Mouse (Mus musculus) liver, embryonic 11.5 days (tissue): ENCODE data around the gene Tmem203. TPM values are rescaled to one million over a fixed set of nuclear protein-coding genes. Genes with fewer than 3 reads are reported as not detected.

Experiments
- ATAC-seq: fragments of 200-750 bp; cut with Nextera tagmentation; replicated peaks from 2 replicates; pipeline ENCODE4 v1.8.0; 2017; ENCODE audit warnings: moderate number of reproducible peaks, mild to moderate bottlenecking, moderate TSS enrichment, moderate library complexity; ENCODE audit not compliant: low FRiP score
- DNase-seq: peaks from one replicate; pipeline ENCODE4 v3.0.0-alpha.2; 2017; ENCODE audit warnings: low spot score
- H3K27ac ChIP-seq: fragments of 300-500 bp; sonication (generic); 2 replicates; pipeline ENCODE4 v1.5.1; 2014; ENCODE audit warnings: mild to moderate bottlenecking, low read depth, low read length, control low read depth
- H3K27me3 ChIP-seq: fragments of 300-500 bp; sonication (generic); replicated peaks from 2 replicates; pipeline ENCODE4 v1.6.1; 2014; ENCODE audit warnings: low read length, mixed read lengths; ENCODE audit not compliant: control insufficient read depth, insufficient read depth
- H3K36me3 ChIP-seq: fragments of 300-500 bp; sonication (generic); 2 replicates; pipeline ENCODE4 v1.6.1; 2014; ENCODE audit warnings: mild to moderate bottlenecking, low read length, moderate library complexity, mixed read lengths; ENCODE audit not compliant: control insufficient read depth, insufficient read depth
- H3K4me1 ChIP-seq: fragments of 300-500 bp; sonication (generic); replicated peaks from 2 replicates; pipeline ENCODE4 v1.6.1; 2014; ENCODE audit warnings: low read length, mixed read lengths; ENCODE audit not compliant: control insufficient read depth, insufficient read depth
- H3K4me2 ChIP-seq: fragments of 300-500 bp; sonication (generic); 2 replicates; pipeline ENCODE4 v1.6.1; 2014; ENCODE audit warnings: mild to moderate bottlenecking, control low read depth, moderate library complexity
- H3K4me3 ChIP-seq: fragments of 300-500 bp; sonication (generic); 2 replicates; pipeline ENCODE4 v1.5.1; 2014; ENCODE audit warnings: low read depth, low read length, control low read depth
- H3K9ac ChIP-seq: fragments of 300-500 bp; sonication (generic); 2 replicates; pipeline ENCODE4 v1.6.1; 2014; ENCODE audit warnings: low read depth, low read length, control low read depth
- H3K9me3 ChIP-seq: fragments of 300-500 bp; sonication (generic); 2 replicates; pipeline ENCODE4 v1.6.1; 2016; ENCODE audit warnings: low read length, inconsistent platforms, mixed read lengths; ENCODE audit not compliant: control insufficient read depth
- WGBS: fragments of 180-500 bp; shearing (Covaris S2); extraction: QIAGEN DNeasy Blood & Tissue Kit; methylation state at CpG from one replicate; pipeline ENCODE4 v1.1.7; 2014; 5-methylcytosine and 5-hydroxymethylcytosine counted together
- polyA plus RNA-seq: library from polyadenylated mRNA; unstranded; fragments of >200 nt; fragmentation: Nextera tagmentation; extraction: Ambion mirVana; gene quantifications from 2 replicates; pipeline ENCODE4 v1.2.1, GENCODE M21; 2014

Tmem203 gene
- polyA plus RNA-seq, 1 experiment from 2014 or later: 15.2 TPM

DNA sequence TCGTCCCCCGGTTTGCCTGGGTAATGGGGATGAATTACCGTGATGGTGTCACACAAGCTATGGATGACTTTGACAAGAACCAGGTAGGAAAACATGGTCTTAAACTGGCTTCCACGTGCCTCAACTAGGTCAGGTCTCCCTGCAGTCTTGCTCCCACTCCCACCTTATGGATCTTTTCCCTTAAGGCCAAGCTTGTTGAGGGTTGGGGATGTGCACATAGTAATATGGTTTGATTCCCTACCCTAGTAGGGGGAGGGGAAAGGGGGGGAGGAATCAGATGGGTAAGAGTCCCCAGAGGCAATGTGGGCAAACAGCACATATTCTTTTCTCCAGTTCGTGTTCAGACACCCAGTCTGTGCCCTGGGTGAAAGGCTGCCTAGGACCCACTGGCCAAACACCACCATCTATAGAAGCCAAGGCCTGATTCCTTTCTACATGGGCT lies 33.9 kb upstream of the Tmem203 start:
- Histone ChIP-seq H3K9me3 (no peaks in the 10 kb centered on the region), H3K27ac (no peak overlapping the region), H3K36me3 (peaks cover 9% of the 10 kb centered on the region), H3K4me3 (no peak overlapping the region; the same call in 1 of the 2 replicates), H3K9ac (no peak overlapping the region), H3K4me1 (peaks cover 6% of the 10 kb centered on the region), H3K27me3 (no peaks in the 10 kb centered on the region), H3K4me2 (no peak overlapping the region)
- WGBS: 62% methylated on average over 5 of the region's 5 CpGs
- ATAC-seq (no peak), DNase-seq (no peak)

DNA sequence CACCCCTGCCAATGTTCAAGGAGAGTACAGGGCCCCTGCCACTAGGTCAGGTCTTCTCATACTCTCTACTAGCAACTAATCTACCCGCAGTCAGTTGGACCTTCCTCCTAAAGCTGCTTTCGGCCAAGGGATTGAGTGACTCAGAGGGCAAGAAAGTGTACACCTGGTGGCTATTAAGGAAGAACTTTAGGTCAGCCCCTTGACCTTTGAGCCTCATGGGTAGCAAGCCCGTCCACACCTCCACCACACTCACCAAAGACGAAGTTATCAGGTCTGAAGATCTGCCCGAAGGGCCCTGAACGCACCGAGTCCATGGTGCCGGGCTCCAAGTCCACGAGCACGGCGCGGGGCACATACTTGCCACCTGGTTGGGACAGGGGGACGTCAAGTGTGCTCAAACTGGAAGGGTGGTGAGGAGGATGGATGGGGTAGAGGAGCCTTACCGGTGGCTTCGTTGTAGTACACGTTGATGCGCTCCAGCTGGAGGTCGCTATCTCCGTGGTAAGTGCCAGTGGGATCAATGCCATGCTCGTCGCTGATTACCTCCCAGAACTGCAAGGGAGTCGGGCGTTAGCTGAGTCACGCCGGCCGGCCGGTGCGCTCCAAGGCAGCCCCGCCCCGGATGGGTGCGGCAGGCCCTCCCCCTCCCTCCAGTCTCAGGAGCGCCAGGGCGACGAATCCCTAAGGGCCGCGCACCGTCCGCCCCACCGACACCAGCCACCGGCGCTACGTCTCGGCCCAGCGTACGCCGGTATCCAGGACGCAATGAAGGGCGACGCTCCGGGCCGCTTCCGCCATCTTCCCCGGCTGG lies 31.4 kb upstream of the Tmem203 start:
- Histone ChIP-seq H3K4me2 (peak overlapping the region; percentile 95), H3K27ac (peak overlapping the region; percentile 98), H3K36me3 (peaks cover 9% of the 10 kb centered on the region), H3K27me3 (no peaks in the 10 kb centered on the region), H3K4me3 (peak overlapping the region; percentile 82), H3K9ac (peak overlapping the region; percentile 88), H3K9me3 (no peaks in the 10 kb centered on the region), H3K4me1 (peaks cover 6% of the 10 kb centered on the region)
- WGBS: under 1% methylated on average over 53 of the region's 53 CpGs
- DNase-seq: peak; percentile 85
- ATAC-seq: peak; percentile 79

DNA sequence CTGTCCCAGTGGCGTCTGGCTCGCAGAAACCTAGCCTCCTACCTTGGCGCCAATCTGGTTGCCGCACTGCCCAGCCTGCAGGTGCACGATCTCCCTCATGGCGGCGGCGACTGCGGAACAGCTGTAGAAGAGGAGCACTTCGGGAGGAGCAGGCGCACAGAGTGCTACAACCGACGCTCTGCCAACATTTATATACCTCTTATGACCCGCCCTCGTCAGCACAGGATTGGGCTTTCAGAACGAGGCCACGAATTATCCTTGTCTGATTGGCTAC lies 30.8 kb upstream of the Tmem203 start, which contains the start of gene Tubb4b:
Gene Tubb4b, minus strand, starts transcription at position 211 of the 274 bp plus-strand sequence.
- Histone ChIP-seq H3K27ac (peak within 1 kb of the TSS; percentile 98), H3K4me2 (peak within 1 kb of the TSS; percentile 95), H3K4me1 (peaks cover 6% of the 10 kb centered on the region), H3K36me3 (peaks cover 9% of the 10 kb centered on the region), H3K9ac (peak within 1 kb of the TSS; percentile 88), H3K27me3 (no peaks in the 10 kb centered on the region), H3K9me3 (no peaks in the 10 kb centered on the region), H3K4me3 (peak within 1 kb of the TSS; percentile 82)
- ATAC-seq (no peak), DNase-seq (no peak)
- WGBS: 0% methylated on average over 17 of the region's 17 CpGs

DNA sequence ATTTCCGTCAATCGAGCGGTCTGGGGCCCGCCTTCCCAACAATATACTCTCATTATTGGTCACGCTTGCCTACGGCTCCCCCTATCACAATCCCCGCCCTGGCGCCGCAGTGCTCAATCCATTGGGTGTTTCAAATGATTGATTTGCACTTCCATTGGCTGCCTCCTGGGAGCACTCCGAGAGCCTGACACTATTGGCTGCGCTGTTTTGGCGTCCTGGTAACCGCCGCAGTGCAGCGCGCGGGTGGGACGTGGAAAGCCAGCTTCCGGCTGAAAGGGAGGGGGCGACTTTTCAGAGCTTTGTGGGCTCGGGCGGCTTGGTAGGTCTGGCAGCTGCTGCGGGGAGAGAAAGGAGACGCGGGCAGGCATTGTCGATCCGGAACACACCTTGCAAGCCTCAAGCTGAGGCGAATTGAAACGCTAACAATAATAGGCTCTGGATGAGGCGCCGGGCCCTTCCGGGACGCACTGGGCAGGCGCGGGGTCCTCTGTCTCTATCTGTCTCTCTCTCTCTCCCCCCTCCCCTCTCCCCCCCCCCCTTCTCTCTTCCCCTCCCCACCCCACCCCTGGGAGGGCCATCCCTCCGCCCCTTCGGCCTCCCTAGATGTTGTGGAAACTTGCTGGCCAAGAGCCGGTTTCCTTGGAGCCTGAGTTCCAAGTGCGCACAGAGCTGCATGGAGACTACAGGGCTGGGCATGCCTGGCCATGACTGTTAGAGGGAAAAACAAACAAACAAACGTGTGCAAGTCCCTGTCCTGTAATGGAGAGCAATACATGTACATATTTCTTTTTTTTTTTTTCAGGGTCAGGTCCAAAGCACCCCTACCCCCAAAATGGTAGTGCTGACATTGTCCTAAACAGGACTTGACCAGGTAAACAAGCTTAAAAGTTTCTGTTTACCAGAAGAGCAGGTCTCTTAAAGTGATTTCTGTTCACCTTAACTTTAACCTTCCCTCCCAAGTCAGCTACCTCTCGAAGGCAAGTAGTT lies 30.2 kb upstream of the Tmem203 start:
- Histone ChIP-seq H3K27me3 (no peaks in the 10 kb centered on the region), H3K9me3 (no peaks in the 10 kb centered on the region), H3K27ac (peak overlapping the region; percentile 95), H3K4me3 (peak overlapping the region; percentile 82), H3K36me3 (peaks cover 9% of the 10 kb centered on the region), H3K4me1 (peaks cover 6% of the 10 kb centered on the region), H3K4me2 (peak overlapping the region; percentile 68), H3K9ac (peak overlapping the region; percentile 74)
- ATAC-seq (peak; percentile 91), DNase-seq (peak; percentile 96)
- 2% methylated on average over 40 of the region's 41 CpGs for WGBS

DNA sequence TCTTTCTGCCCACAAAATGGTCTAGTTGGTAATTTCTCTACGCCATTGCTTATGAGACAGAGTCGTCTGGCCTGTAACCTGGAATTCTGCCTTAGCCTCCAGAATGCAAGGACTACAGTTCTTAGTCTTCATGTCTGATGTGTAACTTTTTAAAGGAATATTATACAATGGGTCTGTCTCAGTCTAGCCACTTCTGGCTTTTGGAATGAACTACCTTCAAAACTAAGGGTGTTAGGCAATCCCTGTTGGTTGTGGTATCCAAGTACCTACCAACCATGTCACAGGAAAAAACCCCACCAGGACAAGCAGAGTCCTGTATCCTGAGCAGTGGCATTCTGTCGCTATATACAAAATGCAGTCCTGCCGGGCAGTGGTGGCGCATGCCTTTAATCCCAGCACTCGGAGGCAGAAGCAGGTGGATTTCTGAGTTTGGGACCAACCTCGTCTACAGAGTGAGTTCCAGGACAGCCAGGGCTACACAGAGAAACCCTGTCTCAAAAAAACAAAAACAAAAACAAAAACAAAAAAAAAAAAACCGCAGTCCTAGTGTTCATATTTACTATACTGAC lies 29.3 kb upstream of the Tmem203 start:
- no peaks in the 10 kb centered on the region for H3K9me3 ChIP-seq
- no peaks in the 10 kb centered on the region for H3K27me3 ChIP-seq
- peaks cover 9% of the 10 kb centered on the region for H3K36me3 ChIP-seq
- H3K4me3 ChIP-seq: peak overlapping the region; percentile 82
- ATAC-seq (no peak), DNase-seq (no peak)
- peak overlapping the region; percentile 95 for H3K27ac ChIP-seq
- peak overlapping the region; percentile 68 for H3K4me2 ChIP-seq
- H3K4me1 ChIP-seq: peaks cover 6% of the 10 kb centered on the region
- WGBS: 77% methylated on average over 8 of the region's 8 CpGs
- H3K9ac ChIP-seq: peak overlapping the region; percentile 74

DNA sequence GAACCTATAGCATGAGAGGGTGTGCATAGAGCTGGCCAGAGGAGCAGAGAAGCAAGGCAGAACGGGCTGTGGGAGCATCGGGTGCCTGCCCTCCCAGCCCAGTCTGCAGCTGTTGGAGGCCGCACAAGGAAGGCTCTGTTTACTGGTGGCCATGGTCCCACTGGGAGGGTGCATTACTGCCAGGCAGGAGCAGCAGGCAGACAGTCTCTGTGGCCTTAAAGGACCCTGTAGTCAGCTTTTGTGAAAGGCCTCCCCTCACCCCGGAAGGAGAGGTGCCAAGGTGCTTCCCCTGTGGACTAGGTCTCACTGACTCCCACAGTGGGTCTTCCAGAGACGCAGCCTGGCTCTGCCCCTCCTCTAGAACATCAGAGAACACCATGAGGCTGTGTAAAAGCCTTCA lies 28.4 kb upstream of the Tmem203 start:
- Histone ChIP-seq H3K4me2 (no peak overlapping the region), H3K27me3 (no peaks in the 10 kb centered on the region), H3K9ac (no peak overlapping the region), H3K9me3 (no peaks in the 10 kb centered on the region), H3K4me3 (no peak overlapping the region), H3K36me3 (peaks cover 5% of the 10 kb centered on the region; the same call in 1 of the 2 replicates), H3K27ac (no peak overlapping the region), H3K4me1 (peaks cover 6% of the 10 kb centered on the region)
- DNase-seq: no peak
- ATAC-seq: no peak
- WGBS: 89% methylated on average over 5 of the region's 5 CpGs

DNA sequence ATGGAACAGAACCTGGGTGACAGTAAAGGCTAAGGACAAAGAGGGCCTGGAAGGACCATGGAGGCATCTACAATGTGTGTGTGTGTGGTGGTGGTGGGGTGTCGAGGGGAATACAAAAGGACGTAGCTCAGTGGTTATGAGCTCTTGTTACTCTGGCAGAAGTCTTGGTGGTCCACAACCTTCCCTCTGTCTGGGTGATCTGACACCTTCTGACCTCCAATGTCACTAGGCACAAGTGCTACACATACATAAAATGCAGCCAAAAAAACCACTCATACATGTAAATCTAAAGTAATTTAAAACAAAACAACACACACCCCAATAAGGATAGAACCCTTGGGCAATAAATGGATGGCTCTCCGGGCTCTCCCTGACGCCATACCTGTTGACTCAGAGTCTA lies 27.8 kb upstream of the Tmem203 start:
- no peak overlapping the region for H3K4me2 ChIP-seq
- peaks cover 5% of the 10 kb centered on the region; the same call in 1 of the 2 replicates for H3K36me3 ChIP-seq
- H3K9ac ChIP-seq: no peak overlapping the region
- no peak for ATAC-seq
- DNase-seq: no peak
- peaks cover 6% of the 10 kb centered on the region for H3K4me1 ChIP-seq
- H3K27me3 ChIP-seq: no peaks in the 10 kb centered on the region; the same call in 1 of the 2 replicates
- 93% methylated on average over 4 of the region's 4 CpGs for WGBS
- no peak overlapping the region for H3K4me3 ChIP-seq
- no peaks in the 10 kb centered on the region for H3K9me3 ChIP-seq
- H3K27ac ChIP-seq: no peak overlapping the region

DNA sequence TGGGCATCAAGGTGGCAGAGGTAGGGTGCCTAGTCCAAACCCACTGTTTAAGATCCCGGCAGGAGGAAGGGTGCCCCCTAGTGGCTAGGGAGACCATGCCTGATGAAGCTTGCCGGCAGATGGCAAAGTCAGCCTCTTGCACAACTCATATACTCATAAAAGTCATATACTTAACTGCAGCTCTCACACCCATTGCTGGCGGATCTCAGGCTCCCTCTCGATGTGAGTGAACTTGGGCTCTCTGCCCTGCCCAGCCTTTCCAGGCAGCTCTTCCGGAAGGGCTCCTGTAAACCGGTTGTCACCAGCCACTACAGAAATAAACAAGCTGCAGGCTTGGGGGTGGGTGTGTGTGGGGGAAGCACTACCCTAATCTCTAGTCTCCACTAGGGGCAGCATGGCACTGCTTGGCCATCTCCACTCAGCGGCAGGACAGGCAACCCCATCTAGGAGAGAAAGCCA lies 26.8 kb upstream of the Tmem203 start:
- H3K36me3 ChIP-seq: peaks cover 1% of the 10 kb centered on the region; the same call in 1 of the 2 replicates
- no peaks in the 10 kb centered on the region; the same call in 1 of the 2 replicates for H3K27me3 ChIP-seq
- WGBS: under 1% methylated on average over 7 of the region's 7 CpGs
- H3K4me1 ChIP-seq: peaks cover 13% of the 10 kb centered on the region
- ATAC-seq (peak; percentile 39), DNase-seq (peak; percentile 78)
- peak overlapping the region; percentile 39 for H3K4me3 ChIP-seq
- H3K9me3 ChIP-seq: no peaks in the 10 kb centered on the region
- H3K4me2 ChIP-seq: peak overlapping the region; percentile 64
- peak overlapping the region; percentile 62 for H3K9ac ChIP-seq
- H3K27ac ChIP-seq: peak overlapping the region; percentile 36; the same call in 1 of the 2 replicates
